Mouse (Mus musculus) myocyte (in vitro differentiated cells): Measurements from ENCODE around the gene Fam160a1. TPM values are rescaled to one million over a fixed set of nuclear protein-coding genes. Genes with fewer than 3 reads are reported as not detected.

Source experiments
- H3K27me3 ChIP-seq: one replicate; pipeline ENCODE4 v1.6.1; 2011; ENCODE audit not compliant: control insufficient read depth, insufficient read depth, insufficient read length
- H3K36me3 ChIP-seq: one replicate; pipeline ENCODE4 v1.6.1; 2011; ENCODE audit not compliant: control insufficient read depth, insufficient read depth
- H3K4me2 ChIP-seq: one replicate; pipeline ENCODE4 v1.6.1; 2011; ENCODE audit warnings: low read depth, control low read depth
- H3K4me3 ChIP-seq: one replicate; pipeline ENCODE4 v1.5.1; 2011; ENCODE audit warnings: mild to moderate bottlenecking, control low read depth, moderate library complexity
- H3K79me2 ChIP-seq: one replicate; pipeline ENCODE4 v1.6.1; 2011; ENCODE audit not compliant: control insufficient read depth, insufficient read depth
- H3ac ChIP-seq: one replicate; pipeline ENCODE4 v1.6.1; 2011; ENCODE audit not compliant: control insufficient read depth, insufficient read length
- CEBPB ChIP-seq: IDR thresholded peaks from 2 replicates; pipeline ENCODE4 v1.6.1; 2011; ENCODE audit warnings: mild to moderate bottlenecking, moderate library complexity; ENCODE audit not compliant: poor library complexity, insufficient read depth, severe bottlenecking
- E2F4 ChIP-seq: IDR thresholded peaks from one replicate; pipeline ENCODE4 v1.6.1; 2011; ENCODE audit warnings: mild to moderate bottlenecking, control low read depth, moderate library complexity; ENCODE audit not compliant: insufficient read depth
- MAX ChIP-seq: IDR thresholded peaks from one replicate; pipeline ENCODE4 v1.6.1; 2011; ENCODE audit warnings: low read depth, mild to moderate bottlenecking, control low read depth
- MYOD1 ChIP-seq, 3 experiments: IDR thresholded peaks; one replicate each; pipeline ENCODE4 v1.6.1; 2011; ENCODE audit warnings: control low read depth in 2 of 3, low read depth in 2 of 3, mild to moderate bottlenecking in 2 of 3, moderate library complexity in 1 of 3; ENCODE audit not compliant: insufficient read length in 2 of 3, control insufficient read depth in 1 of 3
- MYOG ChIP-seq, 3 experiments: IDR thresholded peaks; one replicate each; pipeline ENCODE4 v1.6.1; 2011; ENCODE audit warnings: control low read depth in 2 of 3, low read depth in 2 of 3, mild to moderate bottlenecking in 2 of 3; ENCODE audit not compliant: insufficient read length in 2 of 3, control insufficient read depth in 1 of 3, insufficient read depth in 1 of 3
- POLR2A ChIP-seq: IDR thresholded peaks from one replicate; pipeline ENCODE4 v1.6.1; 2011; ENCODE audit warnings: low read depth, mild to moderate bottlenecking, control low read depth, moderate library complexity; ENCODE audit not compliant: insufficient read length
- POLR2AphosphoS2 ChIP-seq: IDR thresholded peaks from one replicate; pipeline ENCODE4 v1.6.1; 2011; ENCODE audit warnings: low read depth, control low read depth; ENCODE audit not compliant: insufficient read length
- REST ChIP-seq: IDR thresholded peaks from one replicate; pipeline ENCODE4 v1.6.1; 2011; ENCODE audit warnings: mild to moderate bottlenecking, control low read depth, moderate library complexity; ENCODE audit not compliant: insufficient read depth, insufficient read length
- SRF ChIP-seq: IDR thresholded peaks from one replicate; pipeline ENCODE4 v1.6.1; 2011; ENCODE audit warnings: low read depth; ENCODE audit not compliant: control insufficient read depth, insufficient read length
- TCF12 ChIP-seq: IDR thresholded peaks from one replicate; pipeline ENCODE4 v1.6.1; 2011; ENCODE audit warnings: mild to moderate bottlenecking, control low read depth; ENCODE audit not compliant: poor library complexity, insufficient read depth, severe bottlenecking
- TCF3 ChIP-seq: IDR thresholded peaks from one replicate; pipeline ENCODE4 v1.6.1; 2011; ENCODE audit warnings: low read depth, control low read depth; ENCODE audit not compliant: insufficient read length
- USF1 ChIP-seq: IDR thresholded peaks from one replicate; pipeline ENCODE4 v1.6.1; 2011; ENCODE audit warnings: low read depth, mild to moderate bottlenecking, control low read depth, moderate library complexity
- polyA plus RNA-seq: library from polyadenylated mRNA; unstranded; fragments of >200 nt; fragmentation: generic; extraction: Trizol; gene quantifications from one replicate; pipeline ENCODE4 v1.2.1, GENCODE M21; 2012; ENCODE audit warnings: missing spikeins

Fam160a1 gene
- polyA plus RNA-seq, 1 experiment, result 13.2 TPM

GRCm38 (mm10) chr3:85634389-85635125 is 182.5 kb downstream of the Fam160a1 start:
- no peaks in the 10 kb centered on the region for H3K27me3 ChIP-seq
- no peak overlapping the region for H3K4me3 ChIP-seq
- TF ChIP-seq MAX (no peak), E2F4 (no peak), MYOD1 (IDR thresholded peaks at IDR 0.05; ENCODE audit: control insufficient read depth in 1 of 3, insufficient read length in 2 of 3, low read depth in 2 of 3) (peak in 2 of 3 experiments; percentile 4 to 54), USF1 (no peak), MYOG (IDR thresholded peaks at IDR 0.05; ENCODE audit: control insufficient read depth in 1 of 3, insufficient read depth in 1 of 3, insufficient read length in 2 of 3, low read depth in 2 of 3) (peak in 1 of 3 experiments; percentile 26), TCF12 (no peak)
- H3K79me2 ChIP-seq, result no peaks in the 10 kb centered on the region
- no peak overlapping the region for H3K4me2 ChIP-seq
- no peak overlapping the region for H3ac ChIP-seq
- H3K36me3 ChIP-seq, result no peaks in the 10 kb centered on the region

GRCm38 (mm10) chr3:85633733-85634132 is 183.4 kb downstream of the Fam160a1 start:
- Histone ChIP-seq H3K4me3 (no peak overlapping the region), H3K79me2 (no peaks in the 10 kb centered on the region), H3K27me3 (no peaks in the 10 kb centered on the region), H3K36me3 (no peaks in the 10 kb centered on the region), H3K4me2 (no peak overlapping the region), H3ac (no peak overlapping the region)
- TF ChIP-seq MYOD1 (IDR thresholded peaks at IDR 0.05; ENCODE audit: control insufficient read depth in 1 of 3, insufficient read length in 2 of 3, low read depth in 2 of 3) (peak; percentile 3 to 78 (median 35)), CEBPB (no peak), REST (no peak), MYOG (IDR thresholded peaks at IDR 0.05; ENCODE audit: control insufficient read depth in 1 of 3, insufficient read depth in 1 of 3, insufficient read length in 2 of 3, low read depth in 2 of 3) (peak in 2 of 3 experiments; percentile 70 to 81), TCF12 (peak; percentile 42)

- no peak overlapping the region for H3K4me2 ChIP-seq
- H3K27me3 ChIP-seq, result no peaks in the 10 kb centered on the region
- no peak overlapping the region for H3K4me3 ChIP-seq
- TF ChIP-seq TCF12, result peak; percentile 55
- TF ChIP-seq POLR2A, result no peak
- TF ChIP-seq TCF3, result peak; percentile 85
- peak; percentile 52 to 95 (median 90) for TF ChIP-seq MYOG (IDR thresholded peaks at IDR 0.05; ENCODE audit: control insufficient read depth in 1 of 3, insufficient read depth in 1 of 3, insufficient read length in 2 of 3, low read depth in 2 of 3)
- no peak for TF ChIP-seq POLR2AphosphoS2
- TF ChIP-seq MYOD1 (IDR thresholded peaks at IDR 0.05; ENCODE audit: control insufficient read depth in 1 of 3, insufficient read length in 2 of 3, low read depth in 2 of 3), result peak; percentile 49 to 95 (median 95)
- H3ac ChIP-seq, result no peak overlapping the region
- no peaks in the 10 kb centered on the region for H3K36me3 ChIP-seq
- no peaks in the 10 kb centered on the region for H3K79me2 ChIP-seq
Measured at GRCm38 (mm10) chr3:85629895-85630510, 187.1 kb downstream of the Fam160a1 start.

GRCm38 (mm10) chr3:85619751-85620150 is 197.3 kb downstream of the Fam160a1 start:
- TF ChIP-seq TCF12 (no peak), MYOG (IDR thresholded peaks at IDR 0.05; ENCODE audit: control insufficient read depth in 1 of 3, insufficient read depth in 1 of 3, insufficient read length in 2 of 3, low read depth in 2 of 3) (no peak), MYOD1 (IDR thresholded peaks at IDR 0.05; ENCODE audit: control insufficient read depth in 1 of 3, insufficient read length in 2 of 3, low read depth in 2 of 3) (no peak), REST (no peak), POLR2AphosphoS2 (no peak), E2F4 (no peak), USF1 (no peak), SRF (no peak), MAX (no peak), TCF3 (no peak), POLR2A (no peak), CEBPB (no peak)
- no peak overlapping the region for H3K4me2 ChIP-seq
- no peaks in the 10 kb centered on the region for H3K79me2 ChIP-seq
- H3K36me3 ChIP-seq, result no peaks in the 10 kb centered on the region
- no peak overlapping the region for H3K4me3 ChIP-seq
- no peak overlapping the region for H3ac ChIP-seq
- H3K27me3 ChIP-seq, result no peaks in the 10 kb centered on the region

GRCm38 (mm10) chr3:85619345-85619744 is 197.7 kb downstream of the Fam160a1 start:
- Histone ChIP-seq H3ac (no peak overlapping the region), H3K79me2 (no peaks in the 10 kb centered on the region), H3K4me3 (no peak overlapping the region), H3K36me3 (no peaks in the 10 kb centered on the region), H3K27me3 (no peaks in the 10 kb centered on the region), H3K4me2 (no peak overlapping the region)
- TF ChIP-seq POLR2AphosphoS2 (no peak), MYOG (IDR thresholded peaks at IDR 0.05; ENCODE audit: control insufficient read depth in 1 of 3, insufficient read depth in 1 of 3, insufficient read length in 2 of 3, low read depth in 2 of 3) (no peak), MYOD1 (IDR thresholded peaks at IDR 0.05; ENCODE audit: control insufficient read depth in 1 of 3, insufficient read length in 2 of 3, low read depth in 2 of 3) (no peak), USF1 (no peak), TCF3 (no peak), SRF (no peak), CEBPB (no peak), E2F4 (no peak), REST (no peak), TCF12 (no peak), MAX (no peak), POLR2A (no peak)
